Mouse (Mus musculus): ENCODE data around the gene Galnt18. TPM values are rescaled to one million over a fixed set of nuclear protein-coding genes. Genes with fewer than 3 reads are reported as not detected.

Galnt18 gene
- total RNA-seq, 1 experiment from 2014 or later, result not detected

DNA sequence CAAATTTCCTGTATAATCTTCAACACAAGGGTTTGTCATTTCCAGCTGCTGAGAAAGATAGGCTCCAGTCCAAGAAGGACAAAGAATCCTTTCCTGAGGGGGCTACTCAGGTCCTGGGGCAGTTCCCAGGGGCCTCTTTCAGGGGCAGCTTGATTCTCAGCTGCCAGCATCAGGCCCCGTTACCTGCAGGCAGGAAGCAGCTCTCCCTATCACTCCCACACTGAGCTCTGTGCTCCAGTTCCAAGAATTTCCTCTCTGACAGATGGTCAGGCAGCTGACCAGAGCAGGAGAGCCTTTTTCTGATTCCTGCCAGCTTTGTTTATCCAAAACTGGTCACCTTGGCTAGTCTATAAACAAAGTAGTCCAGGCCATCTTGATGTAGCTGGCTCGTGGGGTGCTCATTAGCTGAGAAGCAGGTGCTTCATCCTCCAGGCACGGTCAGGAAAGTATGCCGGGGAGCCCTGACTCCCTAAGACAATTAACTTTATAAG is 191.4 kb downstream of the Galnt18 start:
- no peak for ATAC-seq (replicated peaks; ENCODE audit: low read depth, poor library complexity, severe bottlenecking)

DNA sequence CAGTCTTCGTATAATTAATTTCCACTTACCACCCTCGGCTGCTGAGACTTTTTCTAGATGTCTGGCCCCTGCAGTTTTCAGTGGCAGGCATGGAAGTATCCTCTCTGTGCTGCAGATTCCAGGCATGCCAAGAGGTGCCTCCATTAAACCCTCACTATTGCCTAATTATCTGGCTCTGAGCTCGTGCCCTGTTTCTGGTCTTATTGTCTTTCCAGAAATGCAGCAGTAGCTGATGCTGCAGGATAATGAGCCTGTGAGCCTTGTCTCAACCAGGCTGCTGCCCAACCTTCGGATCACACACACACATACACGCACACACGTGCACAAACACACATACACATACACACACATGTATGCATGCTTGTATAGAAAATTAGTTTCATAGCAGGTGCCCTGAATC is 199.2 kb downstream of the Galnt18 start:
- ATAC-seq (replicated peaks; ENCODE audit: low read depth, poor library complexity, severe bottlenecking), result no peak

DNA sequence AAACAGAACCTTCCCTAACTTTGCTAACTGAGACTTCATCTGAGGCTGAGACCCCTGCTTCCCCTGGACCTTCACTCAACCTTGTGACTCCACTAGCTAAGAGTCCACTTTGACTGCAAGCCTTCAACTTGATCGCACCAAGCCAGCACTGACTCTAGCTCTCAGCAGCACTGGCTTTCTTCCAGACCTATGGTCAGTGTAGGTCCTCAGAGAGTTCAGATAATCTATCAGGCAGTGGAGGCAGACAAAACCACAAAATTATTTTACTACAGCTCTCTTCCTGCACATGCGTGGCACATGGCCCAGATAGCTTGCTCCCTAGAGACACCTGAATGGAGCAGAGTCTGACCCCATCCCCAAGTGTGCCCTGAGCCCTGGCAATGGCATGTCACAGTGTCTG is 204.7 kb downstream of the Galnt18 start:
- ATAC-seq (replicated peaks; ENCODE audit: low read depth, poor library complexity, severe bottlenecking), result no peak

DNA sequence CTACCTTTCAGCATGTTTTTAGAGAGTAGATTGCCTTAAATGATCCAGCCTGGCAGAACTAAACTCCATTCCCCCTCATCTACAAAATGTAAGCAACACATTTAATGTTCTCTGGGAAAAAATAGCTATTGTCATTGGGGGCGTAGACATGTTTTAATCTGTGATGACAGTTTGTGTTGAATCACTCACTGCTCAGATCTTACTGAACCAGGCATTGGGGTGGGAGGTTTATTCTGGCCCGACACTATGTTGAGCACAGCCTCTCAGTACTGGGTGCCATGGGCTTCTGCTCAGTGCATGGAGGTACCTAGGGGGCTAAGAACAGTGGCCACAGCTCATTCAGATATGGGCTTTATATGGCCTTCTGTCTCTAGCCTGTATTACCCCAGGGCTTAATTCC is 207.4 kb downstream of the Galnt18 start:
- no peak for ATAC-seq (replicated peaks; ENCODE audit: low read depth, poor library complexity, severe bottlenecking)

DNA sequence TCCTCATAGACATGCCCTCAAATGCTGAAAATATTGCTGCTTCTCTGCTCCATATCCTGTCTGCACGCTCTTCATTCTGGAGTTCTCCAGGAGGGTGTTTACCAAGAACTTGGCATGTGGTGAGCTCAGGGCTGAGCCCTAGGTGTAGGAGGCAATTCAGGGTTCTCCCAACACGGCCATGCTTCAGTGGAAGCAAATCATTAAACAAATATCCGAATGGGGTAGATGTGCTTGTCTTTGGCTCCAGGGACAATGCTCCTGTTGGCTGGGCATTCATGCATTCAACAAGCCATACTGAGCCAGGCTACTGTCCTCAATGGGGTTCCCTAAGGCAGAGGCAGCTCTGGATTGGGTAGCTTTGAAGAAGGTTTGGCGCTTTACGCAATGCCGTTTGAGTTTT is 212.9 kb downstream of the Galnt18 start:
- ATAC-seq (replicated peaks; ENCODE audit: low read depth, poor library complexity, severe bottlenecking), result no peak

DNA sequence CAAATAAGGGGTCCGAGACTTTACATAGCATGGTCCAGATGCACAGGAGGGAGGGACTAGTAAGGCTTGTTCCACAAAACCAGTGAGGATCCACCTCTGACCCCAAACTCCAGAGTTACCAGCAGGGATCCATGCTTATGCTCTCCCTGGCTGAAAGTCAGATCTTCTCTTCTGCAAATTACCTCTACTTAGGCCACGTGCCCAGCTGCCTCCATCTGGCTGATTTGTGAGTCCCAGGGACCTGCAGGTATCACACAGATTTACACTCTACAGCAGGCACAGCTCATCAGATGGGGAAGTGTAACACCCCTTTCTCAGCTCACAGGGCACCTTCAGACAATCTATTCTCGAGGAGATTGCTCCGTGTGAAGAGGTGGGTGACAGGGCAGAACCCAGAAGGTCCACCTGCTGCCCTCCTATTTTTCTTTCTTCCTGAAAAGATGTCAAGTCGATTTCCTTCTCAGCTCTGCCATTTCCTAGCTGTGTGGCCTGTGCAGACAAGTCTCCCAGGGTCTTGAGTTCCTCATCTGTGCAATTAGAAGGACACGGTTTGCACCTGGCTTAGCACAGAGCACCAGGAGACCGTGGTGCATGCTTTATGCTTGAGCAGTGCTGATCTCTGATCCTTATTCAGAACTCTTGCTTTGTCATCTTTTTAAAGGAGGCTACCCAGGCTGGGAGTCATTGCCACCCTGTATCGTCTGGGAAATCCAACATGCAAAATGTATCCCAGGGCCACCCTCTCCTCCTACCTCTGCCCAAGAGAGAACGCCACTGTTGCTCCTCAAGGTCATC is 216.3 kb downstream of the Galnt18 start:
- no peak for ATAC-seq (replicated peaks; ENCODE audit: low read depth, poor library complexity, severe bottlenecking)

DNA sequence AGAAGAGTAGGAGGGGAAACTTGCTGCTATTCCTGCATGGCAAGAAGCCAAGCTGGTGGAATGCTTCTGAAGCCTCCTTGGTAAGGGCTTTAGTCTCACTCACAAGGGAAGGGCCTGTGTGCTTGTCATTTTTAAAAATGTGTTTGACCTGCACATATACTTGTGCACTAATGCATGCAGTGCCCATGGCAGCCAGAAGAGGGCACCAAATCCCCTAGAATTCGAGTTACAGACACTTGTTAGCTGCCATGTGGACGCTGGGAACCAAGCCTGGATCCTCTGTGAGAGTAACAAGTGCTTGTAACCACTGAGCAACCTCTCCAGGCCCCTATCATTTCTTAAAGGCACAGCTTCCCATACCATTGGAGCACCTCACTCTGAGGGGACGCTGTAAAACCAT is 219.7 kb downstream of the Galnt18 start:
- no peak for ATAC-seq (replicated peaks; ENCODE audit: low read depth, poor library complexity, severe bottlenecking)

DNA sequence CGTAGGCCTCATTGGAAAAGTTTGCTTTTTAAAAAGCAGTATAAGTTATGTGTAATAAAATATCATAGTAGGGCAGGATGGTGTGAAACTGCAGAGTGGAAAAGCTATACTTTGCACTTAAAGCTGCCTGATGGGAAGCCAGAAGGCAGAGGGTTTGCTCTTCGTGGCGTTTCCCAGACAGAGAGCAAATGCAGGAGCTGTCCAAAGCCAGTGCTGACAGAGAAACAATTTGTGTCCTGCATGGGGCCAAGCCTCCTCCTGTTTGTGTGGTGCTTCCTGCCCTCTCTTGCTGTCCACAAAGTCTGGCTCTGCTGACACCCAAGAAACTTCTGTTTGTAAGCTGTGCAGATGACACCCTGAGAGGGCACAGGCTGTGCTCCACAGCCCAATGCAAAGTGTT is 220.8 kb downstream of the Galnt18 start:
- no peak for ATAC-seq (replicated peaks; ENCODE audit: low read depth, poor library complexity, severe bottlenecking)

DNA sequence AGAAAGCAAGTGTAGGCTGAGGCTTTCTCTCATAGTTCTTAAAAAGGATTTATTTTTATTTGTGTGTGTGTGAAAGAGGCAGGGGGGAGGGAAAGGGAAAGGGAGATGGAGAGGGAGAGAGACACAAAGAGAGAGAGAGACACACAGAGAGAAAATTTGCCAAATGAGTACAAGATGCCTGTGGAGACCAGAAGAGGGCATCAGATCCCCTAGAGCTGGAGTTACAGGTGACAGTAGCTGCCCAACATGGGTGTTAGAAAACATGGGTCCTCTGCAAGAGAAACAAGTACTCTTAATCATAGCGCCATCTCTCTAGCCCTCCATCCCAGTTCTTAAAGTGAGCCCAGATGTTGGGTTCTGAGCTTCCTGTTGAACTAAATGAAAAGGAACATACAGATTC is 228.8 kb downstream of the Galnt18 start:
- ATAC-seq (replicated peaks; ENCODE audit: low read depth, poor library complexity, severe bottlenecking), result no peak

DNA sequence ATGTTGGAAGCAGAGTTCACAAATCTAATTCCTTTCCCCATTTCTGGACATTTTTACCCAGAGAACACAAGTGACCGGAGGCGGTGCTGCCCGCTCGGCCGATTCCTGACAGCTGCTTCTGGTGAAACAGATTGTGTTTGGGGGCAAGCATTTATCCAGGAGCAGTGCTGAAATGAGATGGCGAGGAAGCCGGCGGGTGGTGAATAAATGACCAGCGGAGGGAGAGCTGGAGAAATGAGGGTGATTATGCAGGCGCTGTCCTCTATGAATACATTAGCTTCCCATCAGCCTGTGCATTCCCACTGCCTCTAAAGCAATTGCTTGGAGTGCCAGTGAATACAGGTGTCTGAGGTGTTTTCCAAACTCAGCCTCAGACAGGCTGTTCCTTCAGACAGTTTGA is 232.7 kb downstream of the Galnt18 start:
- ATAC-seq (replicated peaks; ENCODE audit: low read depth, poor library complexity, severe bottlenecking), result no peak

DNA sequence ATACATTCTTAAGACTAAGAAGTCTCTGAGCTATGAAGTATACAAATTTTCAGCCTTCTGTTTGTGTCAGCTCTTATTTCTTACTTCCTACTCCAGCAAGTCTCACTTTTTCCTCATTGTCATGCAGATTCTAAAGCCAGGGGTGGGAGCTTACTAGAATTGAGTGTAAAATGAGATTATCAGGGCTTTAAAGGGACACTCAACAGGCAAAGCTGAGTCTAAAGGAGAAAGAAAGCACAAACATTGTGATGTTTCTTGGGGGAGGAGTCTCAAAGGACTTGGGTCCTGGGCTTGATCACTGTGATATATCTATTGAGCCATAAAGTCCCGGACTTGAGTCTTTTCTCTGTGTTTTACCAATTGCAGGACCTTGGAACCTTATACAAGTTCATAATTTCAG is 234.2 kb downstream of the Galnt18 start:
- ATAC-seq (replicated peaks; ENCODE audit: low read depth, poor library complexity, severe bottlenecking), result no peak

DNA sequence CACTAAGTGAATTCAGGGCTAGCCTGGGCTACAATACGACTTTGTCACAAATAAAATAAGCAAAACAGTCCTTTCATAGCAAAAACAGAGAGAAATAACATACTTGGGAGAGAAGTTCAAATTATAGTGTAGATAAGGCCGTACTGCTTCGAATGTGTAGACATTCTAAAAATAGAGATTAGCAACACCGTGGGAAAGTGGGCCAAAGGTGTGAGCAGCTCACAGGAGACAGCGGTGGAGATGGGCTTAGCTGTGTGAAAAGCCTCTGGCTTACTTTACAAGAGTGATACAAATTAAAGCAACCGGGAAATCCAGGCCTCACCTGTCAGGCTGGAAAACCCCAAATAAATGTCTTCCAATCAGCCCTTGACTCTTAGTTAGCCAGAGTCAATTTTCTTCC is 241.8 kb downstream of the Galnt18 start:
- no peak for ATAC-seq (replicated peaks; ENCODE audit: low read depth, poor library complexity, severe bottlenecking)

DNA sequence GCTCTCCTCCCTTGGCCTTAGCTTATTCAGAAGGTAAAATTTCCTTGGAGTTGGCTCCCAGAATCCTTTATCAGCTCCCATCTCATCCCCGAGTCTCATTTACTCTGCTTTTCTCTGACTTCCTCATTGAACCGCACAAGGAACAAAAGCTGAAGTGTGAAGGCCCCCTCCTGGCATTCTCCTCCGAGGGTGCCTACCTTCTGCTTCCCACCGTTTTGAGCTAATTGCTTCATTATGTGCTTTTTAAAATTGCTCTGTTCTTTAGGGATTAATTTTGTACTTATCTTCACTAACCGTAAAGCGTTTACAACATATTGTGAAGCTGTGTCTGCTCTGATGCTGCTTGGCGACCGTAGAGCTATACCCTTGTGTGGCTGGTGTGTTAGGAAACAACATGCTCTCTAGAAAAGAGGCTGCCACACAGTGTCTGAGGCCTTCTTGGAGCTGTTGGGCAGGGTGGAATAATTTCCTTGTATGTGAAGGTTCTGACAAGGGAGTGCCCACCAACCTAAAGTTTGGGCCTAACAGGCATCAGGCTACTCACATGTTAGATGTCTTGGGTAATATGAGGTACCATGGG is 244.9 kb downstream of the Galnt18 start:
- no peak for ATAC-seq (replicated peaks; ENCODE audit: low read depth, poor library complexity, severe bottlenecking)

DNA sequence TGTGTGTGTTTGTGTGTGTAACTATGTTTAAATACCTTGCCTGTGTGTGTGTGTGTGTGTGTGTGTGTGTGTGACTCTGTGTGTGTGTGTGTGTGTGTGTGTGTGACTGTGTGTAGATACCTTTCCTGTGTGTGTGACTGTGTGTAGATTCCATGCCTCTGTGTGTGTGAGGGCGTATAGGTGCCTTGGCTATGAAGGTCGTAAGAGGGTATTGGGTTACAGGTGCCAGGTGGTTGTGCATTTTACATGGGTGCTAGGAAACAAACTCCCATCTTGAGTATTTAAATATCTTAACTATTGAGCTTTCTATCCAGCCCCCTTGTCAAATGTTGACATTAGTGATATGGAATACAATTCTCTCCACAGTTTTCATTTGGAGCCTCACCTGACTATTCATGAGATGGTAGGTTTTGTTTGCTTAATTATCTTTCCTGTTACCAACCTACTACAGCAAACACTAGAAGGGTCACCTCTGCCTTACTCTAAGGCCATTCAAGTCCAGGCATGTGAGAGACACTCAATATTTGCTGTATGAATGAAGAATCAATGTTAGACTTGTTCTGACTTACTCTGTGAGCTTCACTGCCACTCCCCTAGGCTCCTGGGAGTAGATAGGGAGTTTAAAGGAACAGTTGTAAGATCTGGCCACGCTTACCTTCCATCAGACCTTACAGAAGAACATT is 250.7 kb downstream of the Galnt18 start:
- ATAC-seq (replicated peaks; ENCODE audit: low read depth, poor library complexity, severe bottlenecking), result no peak

DNA sequence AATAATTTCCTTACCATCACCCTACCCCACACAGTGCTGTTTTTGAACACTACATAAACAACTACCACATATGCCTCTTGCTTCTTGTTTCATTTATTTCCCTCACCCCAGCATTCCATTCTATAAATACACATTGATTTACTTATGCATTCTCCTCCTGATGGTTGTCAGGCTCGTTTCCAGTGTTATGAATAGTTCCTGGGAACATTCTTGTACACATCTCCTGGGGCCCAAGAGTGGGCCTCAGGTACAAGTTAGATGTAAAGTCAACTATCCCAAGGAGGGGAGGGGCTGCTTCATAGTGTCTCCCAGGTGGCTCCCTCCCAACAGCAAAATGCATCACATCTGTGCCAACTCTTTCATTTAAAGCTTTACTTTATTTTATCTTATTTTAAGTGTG is 251.3 kb downstream of the Galnt18 start:
- ATAC-seq (replicated peaks; ENCODE audit: low read depth, poor library complexity, severe bottlenecking), result no peak

DNA sequence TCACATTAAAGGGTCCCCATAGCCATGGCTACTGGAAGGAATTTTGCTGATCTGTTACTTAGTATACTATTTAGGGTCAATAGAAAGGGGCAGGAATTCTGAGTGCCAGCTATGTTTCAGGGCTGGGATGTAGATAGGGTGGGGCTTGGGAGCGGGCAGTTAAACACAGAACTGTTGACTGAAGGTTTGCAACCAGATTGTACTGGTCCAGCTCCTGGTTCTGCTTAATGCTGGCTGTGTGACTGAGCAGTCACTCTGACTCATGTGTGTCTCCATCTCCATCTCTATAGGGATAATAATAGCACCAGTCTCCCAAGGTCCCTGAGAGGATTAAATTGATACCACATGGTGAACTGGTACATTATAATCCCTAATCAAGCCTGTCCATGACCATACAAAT is 258.9 kb downstream of the Galnt18 start:
- no peak for ATAC-seq (replicated peaks; ENCODE audit: low read depth, poor library complexity, severe bottlenecking)

DNA sequence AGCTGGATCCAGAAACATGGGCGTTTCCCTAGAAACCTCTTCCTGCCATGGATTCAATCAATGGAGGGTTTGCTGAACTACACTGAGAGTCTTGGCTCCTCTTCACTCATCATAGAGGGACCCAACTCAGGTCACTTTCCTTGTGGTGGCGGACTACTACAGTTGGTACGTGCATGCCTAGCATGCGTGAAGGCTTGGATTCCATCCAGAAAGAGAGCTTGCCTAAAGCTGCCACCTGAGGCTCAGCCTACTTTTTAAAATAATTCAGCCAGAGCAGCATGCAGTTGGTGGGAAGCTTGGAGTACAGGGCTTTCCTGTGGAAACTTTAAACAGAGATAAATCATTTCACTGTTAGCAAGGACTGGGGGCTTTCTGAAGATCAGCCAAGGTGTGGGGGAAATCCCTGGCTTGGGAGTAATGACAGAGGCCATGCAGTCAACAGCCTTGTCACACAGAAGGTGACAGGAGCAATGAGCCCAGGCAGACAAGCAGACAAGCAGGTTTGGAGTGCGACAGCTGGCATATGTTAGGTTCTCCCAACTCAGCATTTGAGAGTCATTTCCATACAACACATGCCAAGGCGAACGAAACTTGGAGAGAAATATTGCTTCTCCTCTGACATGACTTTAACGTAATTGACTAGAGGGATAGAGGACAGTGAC is 261.1 kb downstream of the Galnt18 start:
- no peak for ATAC-seq (replicated peaks; ENCODE audit: low read depth, poor library complexity, severe bottlenecking)

DNA sequence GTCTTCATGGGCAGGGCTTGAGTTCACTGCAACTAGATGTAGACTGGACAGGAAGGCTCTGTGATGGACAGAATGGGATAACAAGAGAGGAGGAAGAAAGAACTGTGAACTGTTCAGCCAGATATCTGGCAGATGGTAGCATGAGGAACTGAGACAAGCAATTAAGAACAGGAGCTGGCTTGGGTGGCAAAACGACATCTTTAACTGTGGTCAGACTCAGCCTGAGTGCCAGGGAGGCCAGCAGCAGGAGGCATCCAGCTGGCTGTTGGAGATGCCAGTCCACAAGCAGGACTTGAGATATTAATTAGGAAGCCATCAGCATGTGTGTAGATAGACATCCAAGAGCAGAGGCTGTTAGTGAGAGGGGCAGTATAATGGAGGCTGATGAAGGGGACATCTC is 262.9 kb downstream of the Galnt18 start:
- no peak for ATAC-seq (replicated peaks; ENCODE audit: low read depth, poor library complexity, severe bottlenecking)

DNA sequence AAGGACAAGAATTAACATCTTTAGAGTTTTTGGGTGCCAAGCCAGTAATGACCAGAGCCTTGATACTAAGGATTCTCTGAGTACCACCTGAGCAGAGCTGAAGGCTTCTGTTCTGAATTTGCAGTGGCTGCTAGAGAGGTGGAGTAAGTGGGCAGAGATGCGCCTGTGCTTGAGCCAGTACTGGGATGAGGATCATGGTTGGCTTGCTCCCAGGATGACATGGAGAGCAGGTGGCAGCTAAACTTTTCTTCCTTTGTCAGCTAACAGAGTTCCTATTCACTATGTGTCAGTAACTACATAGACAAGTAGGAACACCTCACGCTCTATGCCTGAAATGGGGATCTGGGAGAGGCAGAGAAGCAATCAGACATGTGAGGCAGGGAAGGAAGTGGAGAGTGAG is 264.3 kb downstream of the Galnt18 start:
- ATAC-seq (replicated peaks; ENCODE audit: low read depth, poor library complexity, severe bottlenecking), result no peak

DNA sequence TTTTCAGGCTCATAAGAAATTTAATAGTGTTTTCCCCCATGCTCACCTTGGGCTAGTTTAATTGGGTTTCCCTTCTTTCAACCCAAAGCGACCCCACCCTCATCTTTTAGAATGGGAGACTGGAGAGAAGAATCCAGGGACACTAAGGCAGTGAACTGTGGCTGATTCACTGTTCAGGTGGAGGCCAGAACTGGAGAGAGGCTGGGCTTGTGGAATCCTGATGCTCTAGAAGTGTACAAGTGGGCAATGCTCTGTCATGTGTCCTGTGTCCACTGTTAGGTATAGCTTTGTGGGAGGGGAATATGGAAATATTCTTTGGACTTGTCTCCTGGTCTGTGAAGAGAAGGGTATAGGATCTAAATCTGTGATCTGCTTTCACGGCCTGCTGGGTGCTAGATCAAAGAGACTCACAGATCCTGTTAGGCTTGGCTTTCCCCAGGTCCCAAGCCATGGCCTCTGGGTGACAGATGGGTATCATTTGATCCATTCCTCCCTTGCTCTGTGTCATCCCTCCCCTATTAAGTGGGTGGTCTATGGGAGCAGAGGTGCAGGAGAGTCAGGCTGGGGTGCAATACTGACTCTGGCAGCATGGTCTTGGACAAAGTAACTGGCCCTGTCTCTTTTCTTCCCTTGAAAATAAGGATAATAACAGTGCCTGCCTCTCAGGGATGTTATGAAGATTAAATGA is 270.5 kb downstream of the Galnt18 start:
- ATAC-seq (replicated peaks; ENCODE audit: low read depth, poor library complexity, severe bottlenecking), result no peak

All from common myeloid progenitor, adult 5-6 weeks (primary cell).